Mouse (Mus musculus) small intestine, adult 2 months (tissue): ENCODE data around the gene Kmt2a.
"Not testable (repeated sequence)": the region's sequence is repeated elsewhere in the genome, so short reads cannot be mapped to it uniquely, and the experiment has no call there.

Experiments
- CTCF ChIP-seq: fragments of 200-500 bp; IDR thresholded peaks from 2 replicates; pipeline ENCODE4 v1.5.1; 2012; ENCODE audit warnings: low read depth, mild to moderate bottlenecking, control low read depth, inconsistent platforms, low read length, moderate library complexity, mixed read lengths; ENCODE audit not compliant: insufficient replicate concordance, insufficient read length; ENCODE audit errors: extremely low read depth
- POLR2A ChIP-seq: fragments of 200-500 bp; IDR thresholded peaks from 2 replicates; pipeline ENCODE4 v1.6.1; 2012; ENCODE audit warnings: low read depth, mild to moderate bottlenecking, control low read depth, inconsistent platforms, low read length, moderate library complexity

- TF ChIP-seq POLR2A, CTCF: not testable (repeated sequence)
Measured at GRCm38 (mm10) chr9:44768029-44768394, 113.1 kb downstream of the Kmt2a start.
